Mouse (Mus musculus): ENCODE results near the gene Cyp2d10.
"Not testable (repeated sequence)": the region's sequence is repeated elsewhere in the genome, so short reads cannot be mapped to it uniquely, and the experiment has no call there.

Cyp2d10 gene

DNA sequence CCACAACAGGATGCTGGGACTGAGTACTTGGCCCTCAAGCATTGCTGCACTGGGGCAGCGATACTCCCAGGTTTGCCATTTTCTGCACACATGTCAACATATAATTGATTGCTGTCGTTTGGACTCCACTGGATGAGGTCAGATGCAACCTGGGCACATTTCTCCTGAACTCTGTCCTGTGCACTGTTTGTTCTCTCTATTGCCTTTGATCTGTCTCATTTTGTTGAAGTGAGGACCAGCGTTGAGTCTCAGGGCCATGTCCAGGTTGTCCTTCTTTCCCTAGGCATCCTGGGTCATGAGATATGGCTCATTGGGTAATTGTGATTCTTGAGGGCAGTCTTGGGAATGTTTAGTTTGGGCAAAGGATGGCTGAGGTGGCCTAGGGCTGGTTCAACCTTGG lies 11.0 kb downstream of the Cyp2d10 start:
- not testable (repeated sequence) for DNase-seq

DNA sequence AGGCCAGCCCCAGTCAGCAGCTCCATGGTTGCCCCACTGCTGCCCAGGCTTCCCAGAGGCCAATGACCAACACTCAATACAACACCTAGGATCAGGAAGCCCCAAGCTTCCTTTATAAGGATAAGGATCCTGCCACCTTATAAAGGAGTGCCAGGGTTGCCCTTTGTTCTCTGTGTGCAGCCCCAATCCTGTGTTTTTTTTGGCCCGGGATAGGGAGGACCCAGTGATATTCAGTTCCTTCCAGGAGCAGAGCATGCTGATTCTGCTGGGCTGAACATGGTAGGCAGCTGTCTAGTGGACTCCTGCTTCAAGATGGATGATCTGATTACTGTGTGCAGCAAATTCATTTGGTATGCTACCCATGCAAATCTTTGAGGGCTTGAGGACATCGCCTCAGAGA lies 13.1 kb downstream of the Cyp2d10 start, which contains the start of gene Cyp2d11:
Cyp2d11 (minus strand) TSS at position 101 of the 400 bp plus-strand sequence.
- DNase-seq: not testable (repeated sequence)

DNA sequence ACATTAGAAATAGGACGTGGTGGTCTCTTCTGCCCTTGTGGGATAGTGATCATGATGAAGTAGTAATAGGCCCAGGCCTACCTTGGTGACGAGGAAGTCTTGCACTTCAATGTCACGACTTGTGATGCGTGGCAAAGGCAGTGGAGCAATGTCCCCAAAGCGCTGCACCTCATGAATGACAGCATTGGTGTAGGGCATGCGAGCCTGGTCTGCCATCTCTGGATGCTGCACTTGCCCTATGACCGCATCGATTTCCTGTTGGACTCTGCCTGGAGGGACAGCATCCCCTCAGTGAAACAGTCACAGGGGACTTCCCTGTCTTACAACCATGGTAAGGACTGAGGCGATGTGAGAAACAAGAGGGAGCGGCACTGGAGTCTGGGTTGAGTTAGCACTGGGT lies 17.1 kb downstream of the Cyp2d10 start:
- DNase-seq: not testable (repeated sequence)

DNA sequence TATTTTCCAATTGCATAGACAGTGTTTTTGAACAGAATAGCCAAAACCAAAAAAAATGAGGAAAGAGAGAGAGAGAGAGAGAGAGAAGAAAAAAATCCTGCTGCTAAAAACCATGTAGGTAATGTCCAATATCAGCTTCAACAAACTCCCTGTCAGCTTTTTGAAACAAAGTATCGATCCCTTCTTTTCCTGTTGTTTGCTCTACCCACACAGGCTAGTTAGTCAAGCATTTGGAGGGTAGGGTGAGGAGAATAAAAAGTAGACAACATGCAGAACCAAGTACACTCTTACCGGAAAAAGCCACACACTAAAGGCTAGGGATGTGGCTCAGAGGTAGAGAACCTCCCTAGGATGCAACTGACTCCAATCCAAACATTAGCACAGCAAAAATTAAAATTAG lies 21.3 kb downstream of the Cyp2d10 start:
- DNase-seq: no peak

DNA sequence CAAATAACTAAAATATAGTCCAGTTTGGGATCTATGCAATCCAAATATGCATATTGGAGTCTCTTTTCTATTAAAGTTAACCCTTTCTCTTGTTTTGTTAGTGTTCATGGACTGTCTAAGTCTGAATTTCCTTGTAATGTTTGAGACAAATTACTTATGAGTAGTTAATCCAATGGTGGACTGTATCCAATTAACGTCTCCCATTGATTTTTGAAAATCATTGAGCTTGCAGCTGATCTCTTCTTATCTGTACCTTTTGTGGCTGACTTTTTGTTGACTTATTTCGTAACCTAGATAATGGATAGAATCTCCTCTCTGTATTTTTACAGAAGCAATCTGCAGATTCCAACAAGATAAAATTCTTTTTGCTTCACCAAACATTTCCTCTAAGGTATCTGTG lies 24.6 kb downstream of the Cyp2d10 start:
- DNase-seq: no peak

DNA sequence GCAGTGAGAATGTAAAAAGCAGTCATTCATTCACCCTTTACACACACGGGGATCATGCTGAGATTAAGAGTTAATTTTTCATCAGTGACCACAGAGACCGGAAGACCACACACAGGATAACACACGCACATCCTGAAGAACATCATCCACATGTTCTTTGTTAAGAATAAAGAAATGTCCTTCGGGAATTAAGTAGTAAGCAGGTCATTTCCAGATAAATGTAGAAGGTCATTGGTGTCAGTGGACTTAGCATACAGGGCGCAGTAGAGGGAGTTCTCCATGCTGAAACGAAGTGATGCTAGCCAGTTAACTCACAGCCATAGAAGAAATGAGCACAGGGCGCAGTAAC lies 26.3 kb downstream of the Cyp2d10 start:
- DNase-seq: no peak

DNA sequence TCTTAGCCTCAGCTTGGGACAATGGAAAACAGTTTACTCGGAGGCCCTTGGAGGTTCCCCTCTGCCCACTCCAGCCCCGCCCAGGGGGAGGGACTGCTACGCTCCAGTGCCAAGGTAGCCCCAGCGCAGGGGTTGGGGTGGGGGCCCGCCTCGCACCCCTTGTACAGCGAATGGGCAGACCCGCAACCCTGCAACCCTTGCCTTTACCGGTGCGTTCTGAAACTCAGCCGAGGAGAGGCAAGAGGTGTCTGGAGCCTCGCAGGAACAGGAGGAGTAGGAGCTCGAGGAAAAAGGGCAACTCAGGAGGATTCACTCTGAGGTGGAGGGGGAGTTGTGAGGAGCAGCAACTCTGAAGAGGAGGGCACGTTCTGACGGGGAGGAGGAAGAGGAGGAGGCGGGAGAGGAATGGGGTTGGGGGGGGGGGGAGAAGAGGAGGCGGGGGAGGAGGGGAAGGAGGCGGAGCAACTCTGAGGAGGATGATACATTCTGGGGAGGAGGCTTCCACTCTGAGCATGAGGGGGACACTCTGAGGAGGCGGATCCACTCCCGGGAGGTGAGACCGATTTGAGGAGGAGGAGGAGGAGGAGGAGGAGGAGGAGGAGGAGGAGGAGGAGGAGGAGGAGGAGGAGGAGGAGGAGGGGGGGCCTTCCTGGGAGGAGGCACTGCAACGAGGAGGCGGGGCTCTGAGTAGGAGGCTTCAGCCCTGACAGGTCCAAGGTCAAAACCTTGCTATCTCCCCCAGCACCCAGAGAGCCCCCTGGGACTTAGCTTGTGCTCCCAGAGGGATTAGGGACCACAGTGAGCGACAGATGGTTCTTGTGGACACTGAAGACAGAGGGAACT lies 26.9 kb downstream of the Cyp2d10 start, which contains the start of gene Cyp2d22:
Cyp2d22 (minus strand) TSS at position 390 of the 843 bp plus-strand sequence.
- DNase-seq: peak; percentile 74

DNA sequence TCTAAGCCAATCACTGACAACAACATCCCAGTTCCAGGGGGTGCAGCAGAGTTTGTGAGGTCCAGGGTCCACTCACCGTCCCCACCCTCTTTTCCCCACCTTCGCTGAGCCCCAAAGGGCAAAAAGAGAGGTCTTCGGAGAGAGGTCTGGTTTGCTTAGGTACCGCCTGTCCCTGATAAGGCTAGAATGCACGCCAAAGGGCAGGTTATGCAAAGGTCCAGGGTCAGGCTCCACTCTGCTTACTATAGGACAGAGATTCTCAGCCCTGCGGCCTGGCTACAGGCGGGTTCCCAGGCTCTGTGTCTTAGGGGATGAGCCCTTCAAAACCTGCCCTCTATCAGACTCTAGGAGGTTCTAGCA lies 27.5 kb downstream of the Cyp2d10 start:
- peak; percentile 65 for DNase-seq

DNA sequence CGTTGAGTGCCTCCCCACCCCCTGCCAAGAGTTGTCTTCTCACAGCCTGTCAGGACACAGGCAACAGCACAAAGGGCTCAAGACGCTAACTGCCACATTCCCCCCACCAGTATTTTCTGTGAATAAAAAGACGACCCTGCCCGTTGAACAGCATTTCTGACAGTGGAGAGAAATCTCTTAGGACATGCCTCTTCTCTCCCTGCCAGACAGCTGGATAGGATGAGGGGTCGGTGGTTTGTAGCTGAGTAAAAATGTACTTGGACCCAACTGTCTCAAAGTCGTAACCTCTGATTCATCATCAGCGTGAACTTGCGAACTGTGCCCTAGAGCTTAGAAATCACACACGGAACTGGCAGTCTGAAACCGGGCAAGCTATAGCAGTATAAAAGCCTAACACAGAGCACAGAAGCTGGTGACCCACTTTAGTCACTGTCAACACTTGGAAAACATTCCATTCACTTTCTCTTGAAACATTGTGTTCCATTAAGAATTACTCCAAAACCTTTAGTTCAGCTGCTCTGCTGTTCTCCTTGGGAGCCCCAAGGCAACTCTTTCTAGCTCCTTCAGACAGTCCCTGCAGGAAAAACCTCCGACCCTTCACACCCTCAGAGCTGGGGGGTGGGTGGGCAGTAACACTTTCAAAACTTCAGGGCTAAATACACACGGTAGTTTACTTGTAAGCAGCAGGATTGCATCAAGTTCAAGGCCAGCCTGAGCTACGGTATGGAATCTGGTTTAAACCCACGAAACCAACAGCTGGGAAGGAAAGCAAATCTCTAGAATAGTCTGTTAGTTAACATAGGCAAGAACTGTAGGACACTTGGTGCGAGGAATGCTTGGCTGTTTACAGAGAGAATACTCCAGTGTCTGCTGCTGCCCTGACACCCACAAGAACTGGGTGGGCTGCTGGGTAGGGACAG lies 28.5 kb downstream of the Cyp2d10 start:
- peak; percentile 23 for DNase-seq

DNA sequence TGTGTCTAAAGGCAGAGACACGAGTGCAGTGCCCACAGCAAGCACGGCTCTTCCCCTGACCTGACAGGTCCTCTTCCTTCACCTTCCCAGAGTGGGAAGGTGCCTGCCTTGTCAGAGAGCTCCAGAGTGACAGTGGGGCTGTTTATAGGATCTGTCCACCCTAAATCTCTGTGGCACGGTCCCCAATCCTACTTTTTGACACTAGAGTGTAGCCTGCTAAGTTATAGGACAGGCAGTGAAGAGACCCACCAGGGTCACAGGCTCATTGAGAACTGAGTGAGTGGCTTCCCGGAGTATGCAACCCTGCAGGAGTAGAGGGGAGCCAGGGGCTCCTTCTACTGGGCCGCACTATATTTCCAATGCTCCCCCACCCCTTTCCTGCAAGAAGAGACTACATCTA lies 29.3 kb downstream of the Cyp2d10 start:
- peak; percentile 2 for DNase-seq

DNA sequence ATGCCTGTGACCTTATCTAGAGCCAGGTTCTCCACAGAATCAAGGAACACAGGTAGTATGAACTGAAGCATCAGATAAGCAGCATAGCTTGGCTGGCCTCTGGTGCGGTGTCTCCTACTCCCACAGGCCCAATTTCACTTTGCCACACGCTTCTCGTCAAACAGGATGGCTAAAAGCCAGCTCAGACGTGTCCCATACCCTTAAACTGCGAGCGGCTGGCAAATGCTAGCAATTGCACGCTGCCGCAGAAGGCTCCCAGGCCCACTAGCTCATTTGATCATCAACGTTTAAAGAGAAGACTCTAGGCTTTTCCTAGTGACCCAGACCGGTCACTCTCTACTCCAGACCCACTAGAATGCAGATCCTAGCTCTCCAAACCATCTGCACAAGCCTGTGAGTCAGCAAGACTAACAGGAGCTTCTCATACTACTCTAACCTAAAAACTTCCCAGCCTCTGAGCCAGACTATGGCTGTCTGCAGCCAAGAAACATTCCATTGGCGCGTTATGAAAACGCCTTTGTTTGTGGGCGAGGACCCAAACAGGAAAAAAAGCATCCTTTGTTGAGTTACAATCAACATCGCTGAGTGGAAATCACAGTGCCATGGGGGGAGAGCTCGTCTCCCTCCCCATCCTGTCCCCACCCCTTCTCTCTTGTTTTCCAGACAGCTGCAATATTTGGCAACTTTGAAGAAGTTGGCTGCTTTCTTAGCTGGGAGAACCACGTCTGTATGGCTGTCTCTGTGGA lies 30.4 kb downstream of the Cyp2d10 start:
- DNase-seq: peak; percentile 68

DNA sequence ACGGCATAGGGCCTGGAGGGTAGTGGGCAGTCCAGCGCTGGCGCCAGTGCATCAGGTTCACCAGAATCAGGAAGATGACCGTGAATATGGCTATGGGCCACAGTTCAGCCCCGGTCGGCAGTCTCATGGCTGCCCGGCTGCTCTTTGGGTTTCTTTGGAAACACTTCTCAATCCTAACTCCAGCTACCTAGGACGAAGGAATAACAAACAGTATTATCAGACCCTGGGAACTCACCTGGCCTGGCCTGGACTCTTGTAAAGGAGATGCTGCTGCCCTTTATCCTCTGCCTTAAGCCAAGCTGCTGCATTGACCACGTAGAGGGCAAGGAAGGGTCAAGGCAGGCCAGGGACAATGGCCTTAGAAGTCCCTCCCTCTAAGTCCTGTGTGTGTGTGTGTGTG lies 31.1 kb downstream of the Cyp2d10 start:
- peak; percentile 2 for DNase-seq

DNA sequence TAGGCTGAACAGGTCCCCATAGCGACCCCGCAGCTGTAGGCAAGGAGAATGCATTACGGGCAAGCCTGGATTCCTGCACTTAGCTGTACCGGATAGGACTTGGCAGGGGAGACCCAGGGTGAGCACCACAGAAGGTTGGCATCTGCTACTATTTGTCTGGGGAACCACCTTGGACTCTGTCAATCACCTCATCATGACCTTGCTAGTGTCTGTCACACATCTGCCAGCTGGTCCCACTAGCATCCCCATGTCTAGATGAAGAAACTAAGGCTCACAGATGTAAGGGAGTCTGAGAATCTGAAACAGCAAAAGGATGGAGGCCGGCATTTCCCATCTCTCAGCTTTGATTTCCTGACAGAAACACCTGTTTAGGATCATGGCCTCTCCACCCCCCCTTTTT lies 32.6 kb downstream of the Cyp2d10 start:
- peak; percentile 3 for DNase-seq

DNA sequence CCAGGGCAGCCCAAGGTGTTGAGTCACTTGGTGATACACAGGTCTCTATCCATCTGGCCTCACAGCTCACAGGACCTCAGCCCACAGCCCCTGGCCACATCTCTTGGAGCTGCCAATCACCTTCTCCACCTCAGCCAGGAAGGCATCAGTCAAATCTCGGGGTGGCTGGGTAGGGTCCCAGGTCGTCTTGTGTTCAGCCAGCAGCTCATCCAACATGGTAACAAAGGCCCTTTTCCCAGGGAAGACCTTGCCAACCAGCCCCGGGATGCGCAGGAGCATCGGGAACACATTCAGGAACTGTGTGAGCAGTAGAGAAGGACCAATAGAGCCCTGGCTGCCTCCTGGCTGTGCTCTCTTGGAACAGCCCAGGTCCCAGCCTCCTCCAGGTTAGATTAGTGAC lies 34.0 kb downstream of the Cyp2d10 start:
- no peak for DNase-seq

DNA sequence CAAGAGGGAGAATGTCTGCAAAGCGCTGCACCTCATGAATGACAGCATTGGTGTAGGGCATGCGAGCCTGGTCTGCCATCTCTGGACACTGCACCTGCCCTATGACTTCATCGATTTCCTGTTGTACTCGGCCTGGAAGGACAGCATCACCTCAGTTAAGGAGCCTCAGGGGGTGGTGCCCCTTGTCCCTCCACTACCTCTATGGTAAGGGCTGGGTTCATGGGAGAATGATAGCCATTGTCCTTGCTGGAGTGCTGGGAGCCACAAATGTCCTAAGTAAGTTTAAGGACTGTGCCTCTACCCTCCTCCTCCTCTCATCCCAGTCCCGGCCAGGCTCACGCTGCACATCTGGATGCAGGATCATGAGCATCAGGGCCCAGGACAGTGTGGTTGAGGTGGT lies 34.5 kb downstream of the Cyp2d10 start:
- no peak for DNase-seq

DNA sequence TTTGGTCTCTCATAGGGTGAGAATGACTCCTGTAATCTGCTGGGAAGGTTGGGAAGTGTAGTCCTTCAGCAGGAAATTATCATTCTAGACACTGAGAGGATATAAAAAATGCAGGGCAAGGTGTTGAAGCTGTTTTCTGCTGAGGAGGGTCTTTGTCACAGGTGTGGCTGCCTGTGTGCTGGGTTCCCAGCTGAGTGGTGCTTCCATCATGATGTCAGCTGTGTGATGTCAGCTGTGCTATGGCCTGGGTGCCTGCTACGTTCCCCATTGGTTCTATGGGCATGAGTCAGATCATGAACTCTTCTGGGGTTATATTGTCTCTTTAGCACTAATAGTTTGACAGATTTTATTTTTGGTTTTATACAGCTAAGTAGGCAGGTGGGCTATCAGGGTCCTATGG lies 38.1 kb downstream of the Cyp2d10 start:
- no peak for DNase-seq

DNA sequence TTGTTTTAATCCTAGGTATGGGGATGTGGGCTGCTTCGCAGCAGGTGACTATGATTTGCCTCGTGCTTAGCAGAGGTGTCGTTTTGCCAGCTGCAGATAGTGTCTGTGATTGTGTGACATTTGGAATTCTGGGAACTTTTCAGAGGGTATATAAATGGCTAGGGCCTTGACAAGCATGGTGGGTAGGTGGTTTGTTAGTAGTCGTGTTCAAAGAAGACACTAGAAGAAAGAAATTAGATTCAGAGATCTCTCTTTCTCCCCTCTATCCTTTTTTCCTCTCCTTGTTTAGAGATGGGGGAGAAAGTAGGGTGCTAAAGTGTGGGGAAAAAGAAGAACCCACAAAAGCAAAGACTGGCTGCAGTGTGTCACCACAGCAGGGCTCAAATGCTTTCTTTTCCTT lies 38.8 kb downstream of the Cyp2d10 start:
- DNase-seq: peak; percentile 0

DNA sequence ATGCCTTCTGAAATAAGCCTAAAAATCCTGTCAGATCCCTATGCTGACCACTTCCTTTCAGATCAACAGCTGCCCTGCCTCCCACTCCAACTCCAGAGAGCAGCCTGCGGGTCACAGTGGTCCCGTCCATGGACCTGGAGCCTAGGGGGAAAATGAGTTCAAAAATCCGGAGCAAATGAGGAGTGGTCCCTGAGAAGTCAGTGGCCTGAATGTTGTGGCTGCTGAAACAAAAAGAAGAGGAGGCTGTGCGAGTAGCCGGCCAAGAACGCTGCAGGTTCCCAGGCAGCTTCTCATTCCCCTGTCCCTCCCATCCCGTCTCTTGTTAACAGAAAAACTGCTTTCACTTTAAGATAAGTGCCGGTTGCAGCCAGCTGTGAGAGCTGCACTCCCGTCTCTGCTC lies 42.4 kb downstream of the Cyp2d10 start:
- DNase-seq: peak; percentile 1

DNA sequence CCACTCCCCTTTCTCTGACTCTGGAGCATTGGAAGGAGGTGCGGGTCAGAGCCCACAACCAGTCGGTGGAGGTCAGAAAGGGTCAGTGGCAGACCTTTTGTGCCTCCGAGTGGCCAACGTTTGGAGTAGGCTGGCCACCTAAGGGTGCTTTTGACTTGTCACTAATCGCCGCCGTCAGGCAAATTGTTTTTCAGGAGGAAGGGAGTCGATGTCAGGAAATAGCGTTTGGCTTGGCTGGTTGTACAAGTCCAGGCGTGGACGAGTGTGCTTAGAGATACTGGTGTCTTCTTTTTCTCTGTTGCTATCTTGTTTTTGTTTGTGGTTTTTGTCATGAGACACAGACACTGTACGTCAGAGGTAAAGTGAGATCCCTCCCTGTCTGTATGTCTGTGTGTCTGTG lies 43.2 kb downstream of the Cyp2d10 start:
- DNase-seq: peak; percentile 1

DNA sequence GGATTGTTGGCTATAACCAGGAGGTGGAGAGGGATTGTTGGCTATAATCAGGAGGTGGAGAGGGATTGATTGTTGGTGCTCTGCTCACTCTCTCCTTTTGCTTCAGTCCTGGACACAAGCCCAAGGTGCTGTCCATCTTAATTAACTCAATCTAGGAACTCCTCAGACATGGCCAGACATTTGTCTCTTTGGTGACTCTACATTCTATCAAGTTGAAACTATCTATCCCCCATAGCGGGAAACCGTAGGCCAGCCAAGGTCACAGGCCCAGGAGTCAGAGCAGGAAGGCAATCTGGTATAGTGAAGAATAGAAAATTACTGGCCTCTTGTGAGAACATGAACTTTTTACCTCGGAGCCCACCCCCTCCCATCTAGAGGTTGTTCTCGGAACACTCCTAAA lies 44.8 kb downstream of the Cyp2d10 start:
- DNase-seq: peak; percentile 25

DNA sequence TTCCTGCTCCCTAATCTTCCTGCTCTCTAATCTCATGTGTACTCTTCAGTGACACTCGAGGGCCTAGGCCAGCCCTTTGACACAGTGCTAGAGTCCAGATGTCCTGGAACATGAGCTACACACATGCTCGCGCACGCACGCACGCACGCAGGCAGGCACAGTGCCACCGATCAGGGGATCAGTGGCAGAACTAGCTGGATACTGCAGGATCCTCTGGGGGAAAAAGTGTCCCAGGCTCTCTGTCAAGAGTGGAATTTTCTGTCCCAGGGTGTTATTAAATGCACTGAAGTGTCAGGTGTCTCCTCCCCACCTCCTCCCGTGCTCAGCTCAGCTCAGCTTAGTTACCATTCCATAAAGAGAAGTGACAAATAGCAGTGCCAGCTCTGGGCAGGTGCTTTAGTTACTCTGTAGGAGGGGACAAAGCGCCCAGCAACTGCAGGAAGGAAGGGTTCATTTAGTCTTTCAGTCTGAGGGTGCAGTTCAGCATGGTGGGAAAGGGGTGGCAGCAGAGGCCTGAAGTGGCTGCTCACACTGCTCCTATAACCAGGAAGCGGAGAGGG lies 45.5 kb downstream of the Cyp2d10 start:
- DNase-seq: peak; percentile 56

DNA sequence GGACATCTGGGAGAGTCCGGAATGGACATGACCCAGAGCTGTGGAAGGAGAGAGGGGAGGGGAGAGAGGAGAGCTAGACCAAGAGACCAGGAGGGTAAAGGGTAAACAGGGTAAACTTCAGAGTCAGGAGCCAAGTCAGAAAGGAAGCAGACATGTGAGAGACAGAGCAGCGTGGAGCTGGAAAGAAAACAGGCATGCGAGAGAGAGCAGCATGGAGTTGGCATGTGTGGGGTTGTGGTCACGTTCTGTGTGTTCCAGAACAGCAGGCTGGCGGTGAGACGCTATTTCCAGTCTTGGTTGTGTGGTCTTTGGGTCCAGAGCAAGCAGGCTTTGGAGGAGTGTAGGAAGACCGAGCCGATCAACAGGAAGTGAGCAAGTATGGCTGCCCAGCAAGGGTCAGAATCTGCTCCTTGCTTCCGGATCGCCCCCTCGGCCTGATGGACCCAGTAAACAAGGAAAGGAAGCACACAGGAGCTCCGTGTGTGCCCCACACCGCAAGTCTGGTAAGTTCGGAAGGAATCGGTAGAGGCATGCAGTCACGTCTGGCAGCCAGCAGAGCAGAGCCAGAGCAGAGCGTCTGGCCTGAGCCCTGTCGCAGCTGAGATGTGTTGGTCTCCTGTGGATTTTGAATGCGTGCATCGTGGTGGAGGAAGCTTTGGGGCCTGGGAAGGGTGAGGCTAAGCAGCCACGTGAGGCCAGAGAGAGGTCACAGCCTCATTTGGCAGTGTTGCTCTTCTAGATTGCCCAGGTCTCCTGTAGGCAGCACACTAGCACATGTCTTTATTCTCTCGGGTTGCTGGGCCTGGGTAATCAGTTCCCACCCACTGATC lies 48.3 kb downstream of the Cyp2d10 start:
- peak; percentile 64 for DNase-seq

All from kidney, adult 11 months (tissue).